Mouse (Mus musculus) cerebellum, adult 2 months (tissue): Measurements from ENCODE around the gene BC051142.

Experiments
- CTCF ChIP-seq: fragments of 200-500 bp; IDR thresholded peaks from 2 replicates; pipeline ENCODE4 v1.5.1; 2011; ENCODE audit warnings: low read depth, mild to moderate bottlenecking, control low read depth, low read length, moderate library complexity, borderline replicate concordance; ENCODE audit not compliant: insufficient read depth
- POLR2A ChIP-seq: fragments of 200-500 bp; IDR thresholded peaks from 2 replicates; pipeline ENCODE4 v1.6.1; 2011; ENCODE audit warnings: low read length, control low read depth, borderline replicate concordance; ENCODE audit not compliant: insufficient read depth

DNA sequence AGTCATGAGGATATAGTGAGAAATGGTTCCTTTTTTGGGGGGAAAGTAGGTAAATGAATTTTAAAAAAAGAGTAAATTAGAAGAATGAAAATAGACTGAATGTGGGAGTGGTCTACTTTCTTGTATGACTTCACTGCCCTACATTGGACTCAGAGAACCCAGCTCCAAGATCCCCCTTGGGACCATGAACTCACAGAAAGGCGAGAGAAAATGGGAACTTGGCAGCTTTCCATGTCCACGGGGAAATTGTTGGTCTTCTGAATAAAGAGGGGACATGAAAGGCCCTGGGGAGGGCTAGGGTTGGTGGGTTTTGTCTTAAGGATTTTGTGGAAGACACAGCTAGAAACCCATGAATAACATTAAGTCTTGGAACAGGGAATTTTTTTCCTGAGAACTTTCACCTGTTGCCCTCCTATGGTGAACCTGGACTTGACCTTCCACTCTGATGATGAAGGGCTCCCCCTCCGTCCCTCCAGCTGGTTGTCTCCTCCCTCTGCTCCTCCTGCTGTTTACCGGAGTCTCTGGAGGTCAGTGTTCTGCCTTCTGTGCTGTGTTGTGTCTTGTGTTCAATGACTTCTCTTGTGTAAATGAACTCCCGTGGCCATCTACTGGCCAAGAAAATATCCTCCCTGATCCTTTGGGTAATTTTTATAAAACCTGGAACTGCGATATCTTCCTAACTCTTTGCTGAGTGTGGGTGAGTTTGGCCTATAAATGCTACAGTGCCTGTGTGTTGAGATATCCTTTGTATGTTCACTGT lies 21.0 kb upstream of the BC051142 start:
- TF ChIP-seq CTCF, result no peak
- TF ChIP-seq POLR2A, result no peak
